Mouse (Mus musculus): ENCODE measurements at regions not wholly inside any gene's neighbourhood (a gene's known extent, or its start where the extent isn't known, plus 50 kb on each side); places are given as distances from the start of the nearest gene placed in this dataset.

DNA sequence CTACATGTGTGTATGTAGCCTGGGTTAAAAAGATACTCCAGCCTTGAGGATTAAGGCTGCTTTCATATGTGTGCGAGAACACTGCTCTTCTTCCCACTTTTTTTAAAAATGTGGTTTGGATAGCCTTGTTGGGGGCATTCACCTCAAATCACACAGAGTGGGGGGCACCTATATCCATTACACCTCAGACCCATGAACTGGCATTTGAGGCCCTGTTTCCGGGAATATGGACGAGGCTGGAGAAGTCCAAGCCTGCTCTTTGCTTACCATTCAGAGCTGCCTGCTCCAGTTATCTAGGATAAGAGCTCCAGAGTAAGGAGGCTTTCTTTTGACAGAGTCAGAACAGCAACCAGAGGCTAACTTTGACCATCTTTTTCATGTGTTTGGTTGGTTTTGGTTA lies 61.9 kb upstream of the Ppara start:
- DNase-seq (ENCODE audit: inconsistent age in 2 of 2, low spot score in 1 of 2) = peak in 1 of 2 experiments; percentile 80

- peak in 1 of 2 experiments; percentile 78 for DNase-seq (ENCODE audit: inconsistent age in 2 of 2, low spot score in 1 of 2)
Observed at GRCm38 (mm10) chr15:85673506-85673905, 61.3 kb upstream of the Ppara start.

GRCm38 (mm10) chr15:85674191-85674984 lies 60.4 kb upstream of the Ppara start:
- DNase-seq (ENCODE audit: inconsistent age in 2 of 2, low spot score in 1 of 2) = no peak

DNA sequence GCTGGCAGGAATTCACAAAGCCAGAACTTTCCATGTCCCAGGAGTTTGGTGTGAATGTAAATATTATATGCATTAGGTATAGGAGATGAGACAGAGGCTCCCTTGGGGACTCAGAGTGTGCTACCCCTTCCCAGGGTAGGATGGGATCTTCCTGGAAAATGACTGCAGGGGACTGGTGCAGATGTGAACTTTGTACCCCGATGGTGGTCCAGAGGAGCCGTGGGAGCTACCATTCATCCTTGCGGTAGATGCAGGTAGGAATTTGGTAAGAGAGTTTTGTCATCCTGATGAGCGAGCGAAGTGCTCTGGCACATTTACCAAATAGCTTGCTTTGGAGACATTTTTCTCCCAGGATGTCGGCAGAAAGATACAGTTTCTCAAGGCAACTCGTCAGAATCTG lies 59.7 kb upstream of the Ppara start:
- DNase-seq (ENCODE audit: inconsistent age in 2 of 2, low spot score in 1 of 2) = peak in 1 of 2 experiments; percentile 61

- DNase-seq (ENCODE audit: inconsistent age in 2 of 2, low spot score in 1 of 2) = no peak
Observed at GRCm38 (mm10) chr15:85675736-85676135, 59.0 kb upstream of the Ppara start.

- DNase-seq (ENCODE audit: inconsistent age in 2 of 2, low spot score in 1 of 2) = no peak
Observed at GRCm38 (mm10) chr15:85676156-85676555, 58.6 kb upstream of the Ppara start.

DNA sequence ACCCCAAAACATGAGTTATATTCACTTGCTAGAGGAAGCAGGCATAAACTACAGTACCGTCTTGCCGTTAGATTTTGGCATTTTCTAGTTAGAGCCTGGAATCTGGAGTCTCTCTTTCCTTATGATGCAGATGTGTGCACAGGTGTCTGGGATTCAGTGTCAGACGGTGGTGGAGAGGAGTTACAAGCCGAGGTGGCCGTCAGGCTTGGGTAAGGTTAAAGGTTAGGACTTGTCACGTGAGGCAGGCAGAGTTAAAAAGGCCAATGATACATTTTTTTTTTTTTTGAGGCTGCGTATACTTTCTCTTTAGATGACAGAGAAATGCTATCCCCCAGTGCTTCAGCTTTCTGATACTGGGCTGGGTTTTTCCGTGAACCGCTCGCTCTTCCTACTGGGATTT lies 57.9 kb upstream of the Ppara start:
- DNase-seq (ENCODE audit: inconsistent age in 2 of 2, low spot score in 1 of 2) = no peak

- DNase-seq (ENCODE audit: inconsistent age in 2 of 2, low spot score in 1 of 2) = no peak
Observed at GRCm38 (mm10) chr15:85677381-85677780, 57.4 kb upstream of the Ppara start.

DNA sequence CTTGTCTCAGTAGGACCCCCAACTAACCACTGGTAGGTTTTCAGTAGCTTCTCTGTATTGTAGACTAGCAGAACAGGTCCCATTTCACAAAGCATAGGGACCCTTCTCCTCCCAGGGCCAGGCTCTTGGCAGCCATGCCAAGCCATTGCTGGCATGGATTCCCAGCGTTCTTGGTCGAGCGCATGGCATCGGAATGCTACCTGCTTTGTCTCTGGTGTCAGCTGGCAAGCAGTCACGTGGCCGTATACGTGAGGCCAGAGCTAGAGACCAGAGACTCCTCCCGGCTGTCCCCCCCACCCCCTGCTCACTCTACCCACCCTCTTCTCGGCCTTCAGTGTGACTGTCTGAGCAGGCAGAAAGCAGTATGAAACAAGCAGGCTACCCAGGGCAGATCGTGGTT lies 56.9 kb upstream of the Ppara start:
- peak in 1 of 2 experiments; percentile 86 for DNase-seq (ENCODE audit: inconsistent age in 2 of 2, low spot score in 1 of 2)

DNA sequence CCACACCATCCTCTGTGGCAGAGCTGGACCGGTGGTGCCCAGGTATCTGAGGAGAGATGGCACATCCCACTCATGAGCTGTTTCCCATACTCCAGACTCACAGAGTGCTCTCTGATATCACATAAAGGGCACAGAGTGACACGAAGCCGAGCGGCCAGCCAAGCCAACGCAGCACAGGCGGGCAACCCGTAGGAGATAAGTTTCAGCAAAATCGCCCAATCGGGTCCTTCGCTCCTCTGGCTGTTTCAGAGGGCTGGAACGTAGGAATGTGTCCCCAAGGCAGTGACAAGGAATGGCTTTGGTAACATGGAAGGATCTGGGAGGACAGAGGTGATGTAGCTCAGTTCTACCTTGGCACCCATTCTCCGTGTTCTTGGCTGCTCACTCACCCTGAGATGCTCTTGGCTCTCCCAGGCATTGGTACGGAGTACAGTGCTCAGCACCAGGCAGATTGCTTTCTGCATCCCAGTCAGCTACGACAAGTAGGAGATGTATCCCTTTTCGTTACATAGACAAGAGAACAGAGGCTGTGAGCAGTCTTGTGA lies 56.4 kb upstream of the Ppara start:
- no peak for DNase-seq (ENCODE audit: inconsistent age in 2 of 2, low spot score in 1 of 2)

DNA sequence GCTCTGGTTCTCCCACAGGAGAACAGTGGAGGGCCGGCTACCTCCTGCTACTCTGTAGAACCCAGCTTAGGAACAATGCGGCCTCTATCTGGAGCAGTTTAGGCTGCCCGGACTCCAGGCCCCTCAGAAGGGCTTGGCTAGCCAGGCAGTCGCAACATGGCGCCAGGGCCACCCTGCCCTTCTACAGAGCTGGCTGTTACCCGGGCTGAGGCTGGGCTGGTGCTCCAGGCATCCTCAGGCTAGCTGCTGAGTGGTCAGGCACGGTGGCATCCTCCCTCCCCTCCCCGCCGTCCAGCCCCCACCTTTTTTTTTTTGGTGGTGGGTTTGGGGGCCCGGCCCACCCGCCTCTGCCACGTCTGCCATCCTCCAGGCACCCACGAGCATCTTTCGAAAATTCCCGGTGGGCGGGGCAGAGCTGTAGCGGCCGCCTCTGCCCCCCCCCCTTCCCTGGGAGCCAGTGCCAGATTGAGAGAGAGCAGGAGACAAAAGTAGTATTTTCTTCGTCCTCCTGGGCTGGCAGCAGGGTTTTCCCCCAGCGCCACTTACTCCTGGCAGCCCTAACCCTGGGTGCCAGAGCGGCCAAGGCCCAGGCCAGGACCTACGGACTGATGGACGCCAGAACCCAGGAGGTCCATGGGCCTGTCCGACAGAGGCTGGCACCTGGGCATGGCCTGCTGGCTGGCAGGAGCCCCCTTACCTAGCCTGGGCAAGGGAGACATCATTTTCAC lies 55.6 kb upstream of the Ppara start:
- no peak for DNase-seq (ENCODE audit: inconsistent age in 2 of 2, low spot score in 1 of 2)

DNA sequence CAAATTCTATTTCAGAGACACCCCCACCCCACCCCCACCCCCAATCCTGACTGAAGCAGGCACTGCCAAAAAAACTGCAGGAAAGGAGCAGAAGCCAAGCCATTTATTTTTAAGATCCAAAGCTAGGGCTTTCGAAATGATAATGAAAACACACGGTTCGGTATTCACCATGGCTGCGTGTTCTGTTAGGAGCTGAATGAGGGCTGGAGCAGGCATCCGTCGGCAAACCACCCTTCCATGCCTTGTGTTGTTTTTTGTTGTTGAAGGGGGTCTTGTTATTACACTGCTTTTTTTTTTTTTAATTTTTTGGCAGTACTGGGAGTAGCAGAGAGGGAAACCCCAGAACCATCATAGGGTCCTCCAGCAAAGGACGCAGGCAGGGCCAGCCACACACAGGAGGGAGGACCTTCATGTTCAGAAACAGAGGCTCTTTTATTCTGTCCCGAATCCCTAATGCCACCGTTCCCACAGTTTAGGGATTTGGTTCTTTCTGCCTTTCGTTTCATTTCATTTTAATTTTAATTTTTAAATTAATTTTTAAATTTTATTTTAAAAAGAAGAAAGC lies 54.8 kb upstream of the Ppara start:
- DNase-seq (ENCODE audit: inconsistent age in 2 of 2, low spot score in 1 of 2) = no peak

DNA sequence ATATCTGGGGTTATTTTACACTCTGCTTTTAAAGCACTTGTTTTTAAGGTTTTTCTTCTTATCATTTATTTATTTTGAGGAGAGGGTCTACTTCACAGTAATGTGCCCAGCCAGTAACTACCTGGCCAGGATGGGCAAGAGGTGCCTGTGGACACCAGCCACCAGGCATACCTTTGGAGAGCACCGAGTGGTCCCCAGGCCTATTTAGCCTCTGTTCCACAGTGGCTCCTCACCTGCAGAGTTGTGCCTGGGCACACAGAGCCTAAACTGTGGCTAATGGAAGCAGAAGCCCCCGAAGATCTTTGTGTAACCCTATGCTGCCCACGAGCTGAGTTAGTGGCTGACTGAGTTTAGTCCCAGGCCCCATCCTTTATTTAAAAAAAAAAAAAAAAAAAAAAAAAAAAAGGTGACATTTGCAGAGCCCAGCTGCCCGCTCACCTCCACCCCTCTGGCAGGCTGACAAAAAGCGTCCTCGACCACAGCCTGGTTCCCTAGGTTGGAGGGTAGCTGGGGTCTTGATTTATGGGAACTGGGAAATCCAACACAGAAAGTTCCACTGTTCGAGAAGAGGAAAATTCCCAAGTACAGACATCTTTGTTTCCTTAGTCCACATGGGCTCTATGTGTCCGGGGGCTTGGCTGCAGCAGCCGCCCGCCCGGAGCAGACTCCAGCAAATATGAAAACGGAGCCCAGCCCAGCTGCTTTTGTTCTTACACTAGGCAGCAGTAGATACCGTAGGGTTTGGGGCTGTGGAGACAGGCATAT lies 54.1 kb upstream of the Ppara start:
- no peak for DNase-seq (ENCODE audit: inconsistent age in 2 of 2, low spot score in 1 of 2)

GRCm38 (mm10) chr15:85682116-85682515 lies 52.7 kb upstream of the Ppara start:
- peak in 1 of 2 experiments; percentile 63 for DNase-seq (ENCODE audit: inconsistent age in 2 of 2, low spot score in 1 of 2)

GRCm38 (mm10) chr15:85682780-85683179 lies 52.0 kb upstream of the Ppara start:
- DNase-seq (ENCODE audit: inconsistent age in 2 of 2, low spot score in 1 of 2) = peak in 1 of 2 experiments; percentile 62

DNA sequence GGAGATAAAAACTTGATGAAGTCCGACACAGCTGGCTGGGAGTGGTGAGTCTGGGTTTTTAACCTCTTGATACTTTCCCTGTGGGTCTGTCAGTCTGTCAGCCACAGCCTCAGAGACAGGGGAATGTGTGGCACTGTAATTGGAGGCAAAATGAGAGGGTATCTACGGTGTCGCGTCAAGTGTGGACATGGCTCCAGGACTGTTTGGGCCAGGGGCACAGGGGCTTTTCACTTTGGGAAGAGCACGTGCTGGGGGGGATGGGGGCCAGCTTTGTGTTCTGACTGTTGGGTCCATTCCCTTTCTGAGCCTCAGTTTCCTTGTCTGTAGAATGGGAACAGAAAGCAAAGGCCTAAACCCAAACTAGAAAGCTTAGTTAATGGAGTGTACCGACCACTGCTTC lies 51.5 kb upstream of the Ppara start:
- peak in 1 of 2 experiments; percentile 61 for DNase-seq (ENCODE audit: inconsistent age in 2 of 2, low spot score in 1 of 2)

- peak in 1 of 2 experiments; percentile 61 for DNase-seq (ENCODE audit: inconsistent age in 2 of 2, low spot score in 1 of 2)
Observed at GRCm38 (mm10) chr15:85683716-85684115, 51.1 kb upstream of the Ppara start.

DNA sequence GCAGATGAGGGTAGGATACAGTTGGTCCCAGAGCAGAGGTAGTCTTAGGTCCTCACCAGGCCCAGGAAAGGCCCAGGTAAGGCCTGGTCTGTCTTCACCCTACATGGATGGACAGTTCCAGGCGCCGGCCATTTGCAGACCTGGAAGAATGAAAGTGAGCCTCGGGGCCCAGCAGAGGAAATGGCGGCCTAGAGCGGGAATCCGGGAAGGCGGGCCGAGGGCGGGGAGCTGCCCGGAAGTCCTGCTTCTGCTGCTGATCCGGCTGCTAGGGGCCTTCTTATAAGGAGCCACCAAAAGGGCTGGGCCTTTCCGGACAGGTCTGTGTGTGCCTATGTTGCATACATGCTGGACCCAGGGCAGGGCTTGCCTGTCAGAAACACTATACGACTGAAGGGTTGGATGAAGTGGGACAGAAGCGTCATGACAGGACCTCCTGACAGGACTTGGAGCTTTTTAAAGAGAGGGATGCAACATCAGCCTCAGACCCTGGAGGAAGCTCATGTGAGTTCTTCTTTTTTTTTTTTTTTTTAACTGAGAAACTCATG lies 50.5 kb upstream of the Ppara start:
- peak; percentile 58 to 72 for DNase-seq (ENCODE audit: inconsistent age in 2 of 2, low spot score in 1 of 2)

- peak in 1 of 2 experiments; percentile 63 for DNase-seq (ENCODE audit: inconsistent age in 2 of 2, low spot score in 1 of 2)
Observed at GRCm38 (mm10) chr15:85684875-85685274, 49.9 kb upstream of the Ppara start.

All from adrenal gland, adult (tissue).